Mouse (Mus musculus): ENCODE results near the gene Rassf5. TPM values are rescaled to one million over a fixed set of nuclear protein-coding genes. Genes with fewer than 3 reads are reported as not detected.
A peak's percentile ranks its signal among the peaks of the same experiment; 100 is the strongest.
"Not testable (repeated sequence)": the region's sequence is repeated elsewhere in the genome, so short reads cannot be mapped to it uniquely, and the experiment has no call there.

Gene Rassf5
- total RNA-seq, 1 experiment from 2014 or later = 79.4 TPM

DNA sequence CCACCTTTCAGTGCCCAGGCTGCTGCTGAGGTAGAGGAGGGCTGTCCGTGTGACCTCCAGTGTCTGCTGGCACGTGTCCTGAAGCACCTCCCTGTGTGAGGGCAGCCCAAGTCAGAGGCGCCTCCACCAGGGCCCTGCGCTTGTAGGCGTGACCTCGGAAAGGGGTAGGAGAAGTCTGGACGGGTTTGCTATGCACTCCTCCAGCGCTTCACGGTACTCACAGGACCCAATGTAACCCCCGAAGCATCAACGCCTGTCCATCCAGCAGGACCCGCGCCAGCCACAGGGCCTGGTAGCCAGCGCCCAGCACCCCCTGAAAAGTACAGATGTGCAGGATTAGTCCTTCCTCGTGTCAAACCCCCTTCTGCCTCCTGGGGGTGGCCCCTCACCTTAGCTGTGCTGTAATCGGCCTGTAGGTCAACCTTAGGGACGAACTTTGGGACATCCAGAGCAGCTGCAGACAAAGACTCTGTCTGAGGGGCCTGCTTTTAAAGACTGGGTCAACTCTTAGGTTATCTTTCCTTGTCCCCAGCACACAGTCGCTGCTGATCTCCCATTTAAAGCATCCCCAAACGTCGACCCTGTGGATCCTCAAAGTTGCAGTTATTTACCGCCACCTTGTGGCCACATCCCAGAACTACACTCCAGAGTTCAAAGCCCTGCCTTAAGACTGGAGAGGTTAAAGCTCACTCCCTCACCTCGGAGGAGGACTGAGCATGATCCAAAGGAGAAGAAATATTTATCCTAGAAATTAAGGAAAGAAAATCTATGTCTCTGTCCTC lies 24.9 kb upstream of the Rassf5 start:
- ATAC-seq (replicated peaks in 1 of 2; ENCODE audit: insufficient read depth in 1 of 2, low FRiP score in 2 of 2, low TSS enrichment in 1 of 2, low read depth in 1 of 2, poor library complexity in 2 of 2, severe bottlenecking in 2 of 2) = peak in 1 of 2 experiments; percentile 75; a peak in 1 of 4 replicates

DNA sequence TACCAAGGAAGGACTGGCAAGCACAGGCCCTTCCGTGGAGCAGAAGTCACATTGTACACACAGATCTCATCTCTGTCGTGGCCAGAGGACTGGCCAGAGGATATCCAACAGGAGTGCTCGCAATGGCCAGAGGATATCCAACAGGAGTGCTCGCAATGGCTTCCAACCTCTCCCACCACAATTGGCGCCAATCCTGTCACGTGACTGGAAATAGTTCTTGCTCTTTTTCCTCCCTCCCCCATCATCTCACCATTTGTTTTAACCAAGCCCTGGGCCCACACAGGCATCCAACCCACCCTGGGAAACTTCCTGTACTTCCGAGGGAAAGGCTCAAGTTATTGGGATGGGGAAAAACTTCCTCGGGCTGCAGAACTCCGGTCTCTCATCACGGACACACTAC lies 23.7 kb upstream of the Rassf5 start:
- no peak for ATAC-seq (replicated peaks in 1 of 2; ENCODE audit: insufficient read depth in 1 of 2, low FRiP score in 2 of 2, low TSS enrichment in 1 of 2, low read depth in 1 of 2, poor library complexity in 2 of 2, severe bottlenecking in 2 of 2)

DNA sequence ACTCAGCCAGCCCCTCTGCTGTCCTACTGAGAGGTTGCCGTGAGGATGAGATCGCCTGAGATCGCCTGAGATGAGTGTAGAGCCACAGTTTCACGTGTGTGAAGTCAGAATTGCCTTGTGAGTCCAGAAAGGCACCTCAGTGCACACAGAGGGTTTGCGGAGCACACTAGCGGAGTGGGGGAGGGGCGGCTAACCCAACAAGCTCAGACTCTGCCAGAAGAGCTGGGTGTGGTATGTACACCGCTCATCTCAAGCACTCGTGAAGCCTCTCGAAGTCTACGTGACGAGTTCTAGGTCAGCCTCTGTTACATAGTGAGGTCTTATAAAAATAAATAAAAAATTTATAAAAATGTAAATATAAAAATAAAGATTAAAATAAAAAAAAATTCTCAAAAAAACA lies 18.8 kb upstream of the Rassf5 start:
- no peak for ATAC-seq (replicated peaks in 1 of 2; ENCODE audit: insufficient read depth in 1 of 2, low FRiP score in 2 of 2, low TSS enrichment in 1 of 2, low read depth in 1 of 2, poor library complexity in 2 of 2, severe bottlenecking in 2 of 2)

DNA sequence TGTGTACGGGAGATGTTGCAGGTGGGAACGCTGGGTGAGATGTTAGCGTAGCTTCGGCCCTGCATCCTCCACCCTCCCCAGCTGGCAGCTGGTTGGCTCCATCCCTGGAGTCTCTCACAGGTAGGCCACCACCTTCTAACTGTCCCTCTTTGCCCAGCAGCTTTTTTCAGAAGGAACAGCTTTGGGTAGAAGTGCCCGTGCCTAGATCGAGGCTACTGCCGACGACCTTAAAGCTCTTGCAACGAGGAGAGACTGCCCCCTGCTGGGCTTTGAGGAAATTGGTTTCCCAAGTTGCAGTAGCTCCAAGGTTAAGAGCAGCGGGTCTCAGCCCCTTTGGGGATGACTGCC lies 15.2 kb upstream of the Rassf5 start:
- peak; percentile 51 to 73; a peak in 2 of 4 replicates for ATAC-seq (replicated peaks in 1 of 2; ENCODE audit: insufficient read depth in 1 of 2, low FRiP score in 2 of 2, low TSS enrichment in 1 of 2, low read depth in 1 of 2, poor library complexity in 2 of 2, severe bottlenecking in 2 of 2)

DNA sequence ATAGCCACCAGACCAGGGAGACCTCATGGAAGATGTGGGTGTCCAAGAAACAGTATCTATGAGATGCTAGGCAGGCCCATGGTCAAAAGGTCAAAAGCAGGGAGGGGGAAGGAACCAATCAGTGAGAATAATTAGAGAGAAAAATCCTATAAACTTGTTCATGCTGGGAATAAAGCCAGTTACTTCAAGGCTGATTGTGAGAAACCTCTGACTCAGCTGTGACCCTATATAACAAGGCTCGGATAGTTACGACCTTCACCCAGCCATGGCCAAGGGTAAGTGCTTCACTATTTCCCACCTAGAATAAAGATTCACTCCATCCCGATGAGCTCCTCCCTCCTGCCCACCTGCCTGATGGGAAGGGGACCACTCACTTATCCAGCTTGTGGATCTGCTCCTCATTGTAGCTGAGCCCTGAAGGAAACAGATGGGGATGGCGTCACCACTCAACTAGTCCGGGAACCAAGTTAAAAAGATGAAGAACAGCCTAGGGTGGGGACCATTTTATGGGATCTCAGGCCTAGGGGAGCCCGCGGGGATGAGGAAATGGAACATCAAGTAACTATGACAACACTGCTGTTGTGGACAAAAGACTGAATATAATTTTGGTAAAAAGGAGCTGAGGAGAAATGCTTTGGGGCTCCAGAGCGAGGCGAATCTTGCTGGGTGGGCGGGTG lies 14.7 kb upstream of the Rassf5 start:
- ATAC-seq (replicated peaks in 1 of 2; ENCODE audit: insufficient read depth in 1 of 2, low FRiP score in 2 of 2, low TSS enrichment in 1 of 2, low read depth in 1 of 2, poor library complexity in 2 of 2, severe bottlenecking in 2 of 2) = no peak

DNA sequence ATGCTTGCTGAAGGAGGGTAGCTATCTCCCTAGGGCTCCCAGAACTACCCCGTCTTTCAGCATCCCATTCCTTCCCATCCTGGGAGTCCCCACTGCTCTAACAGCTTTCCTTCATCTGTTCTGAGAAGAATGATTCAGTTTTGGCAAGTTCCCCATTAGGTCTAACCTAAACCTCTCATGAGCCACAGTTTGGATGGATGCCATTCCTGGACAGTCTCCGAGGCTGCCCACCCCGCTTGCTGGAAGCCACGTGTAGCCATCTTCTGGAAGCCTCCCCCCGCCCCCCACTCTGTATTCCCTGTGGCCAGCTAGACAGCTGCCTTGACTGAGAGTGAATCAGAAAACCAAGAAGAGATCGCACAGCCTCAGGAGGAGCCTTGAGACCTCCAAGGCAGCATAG lies 12.2 kb upstream of the Rassf5 start:
- ATAC-seq (replicated peaks in 1 of 2; ENCODE audit: insufficient read depth in 1 of 2, low FRiP score in 2 of 2, low TSS enrichment in 1 of 2, low read depth in 1 of 2, poor library complexity in 2 of 2, severe bottlenecking in 2 of 2) = no peak

DNA sequence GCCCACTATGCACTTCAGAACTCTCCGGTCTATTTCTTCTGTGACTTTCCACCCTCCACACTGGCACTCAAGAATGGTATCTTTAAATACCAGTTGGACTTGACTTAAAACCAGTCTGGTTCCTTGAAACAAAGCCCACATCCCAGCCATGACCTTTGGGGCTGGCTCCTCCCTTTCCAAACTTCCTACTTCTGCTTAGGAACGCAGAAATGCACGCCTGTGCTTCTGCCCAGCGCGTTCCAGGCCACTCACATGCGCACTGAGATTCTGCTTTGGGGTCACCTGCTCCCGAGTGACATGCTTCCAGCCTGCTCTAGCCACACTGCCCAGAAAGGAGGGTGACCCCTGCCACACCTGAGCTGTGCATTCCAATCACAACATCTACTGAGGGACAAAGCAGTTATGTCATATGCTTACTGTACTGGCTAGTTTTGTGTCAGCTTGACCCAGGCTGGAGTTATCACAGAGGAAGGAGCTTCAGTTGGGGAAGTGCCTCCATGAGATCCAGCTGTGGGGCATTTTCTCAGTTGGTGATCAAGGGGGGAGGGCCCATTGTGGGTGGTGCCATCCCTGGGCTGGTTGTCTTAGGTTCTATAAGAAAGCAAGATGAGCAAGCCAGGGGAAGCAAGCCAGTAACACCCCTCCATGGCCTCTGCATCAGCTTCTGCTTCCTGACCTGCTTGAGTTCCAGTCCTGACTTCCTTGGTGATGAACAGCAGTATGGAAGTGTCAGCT lies 7.6 kb upstream of the Rassf5 start:
- not testable (repeated sequence) for ATAC-seq (replicated peaks in 1 of 2; ENCODE audit: insufficient read depth in 1 of 2, low FRiP score in 2 of 2, low TSS enrichment in 1 of 2, low read depth in 1 of 2, poor library complexity in 2 of 2, severe bottlenecking in 2 of 2)

DNA sequence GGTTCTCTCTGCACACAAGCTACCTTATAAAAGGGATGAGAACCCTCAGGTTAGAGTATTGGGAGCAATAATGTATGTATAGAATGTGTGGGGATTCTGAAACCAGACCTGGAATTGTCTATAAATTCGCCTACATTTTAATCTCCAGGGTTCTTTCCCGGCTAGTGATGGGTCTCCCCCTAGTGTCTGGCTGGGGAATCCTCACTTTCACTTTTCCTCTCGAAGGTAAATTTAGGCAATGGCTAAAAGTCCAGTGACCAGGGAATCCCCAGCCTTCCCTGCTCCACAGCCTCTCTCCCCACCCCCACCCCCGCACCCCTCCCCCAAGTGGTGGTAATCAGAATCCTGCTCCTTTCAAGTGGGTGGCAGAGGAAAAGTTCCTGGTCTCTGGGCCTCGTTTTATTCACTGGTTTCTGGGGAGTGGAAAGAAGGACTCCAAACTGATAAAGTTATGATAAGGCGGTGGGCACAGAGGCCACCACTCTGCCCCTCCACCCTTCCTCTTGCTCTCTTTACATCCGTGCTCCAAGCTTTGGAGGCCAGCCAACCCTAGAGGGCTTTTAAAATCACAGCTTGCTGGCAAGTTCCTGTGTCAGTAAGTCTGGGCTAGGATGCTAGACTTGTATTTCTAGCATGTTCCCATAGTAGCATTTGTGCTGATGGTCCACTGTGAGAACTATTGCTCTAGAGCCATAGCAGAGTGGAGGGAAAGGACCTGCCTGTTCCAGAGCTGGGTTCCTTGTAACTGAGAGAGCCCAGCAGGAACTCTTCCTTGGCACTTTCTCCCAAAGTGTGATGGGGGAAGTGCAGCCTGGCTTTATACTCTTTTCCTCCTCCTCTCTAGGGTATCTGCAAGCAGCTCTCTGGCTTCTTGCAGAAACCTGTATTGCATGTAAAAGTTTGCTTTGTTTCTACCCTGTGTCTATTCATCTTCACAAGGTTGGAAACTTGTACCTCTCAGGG lies 1.7 kb upstream of the Rassf5 start:
- peak in 1 of 2 experiments; percentile 50; a peak in 2 of 4 replicates for ATAC-seq (replicated peaks in 1 of 2; ENCODE audit: insufficient read depth in 1 of 2, low FRiP score in 2 of 2, low TSS enrichment in 1 of 2, low read depth in 1 of 2, poor library complexity in 2 of 2, severe bottlenecking in 2 of 2)

DNA sequence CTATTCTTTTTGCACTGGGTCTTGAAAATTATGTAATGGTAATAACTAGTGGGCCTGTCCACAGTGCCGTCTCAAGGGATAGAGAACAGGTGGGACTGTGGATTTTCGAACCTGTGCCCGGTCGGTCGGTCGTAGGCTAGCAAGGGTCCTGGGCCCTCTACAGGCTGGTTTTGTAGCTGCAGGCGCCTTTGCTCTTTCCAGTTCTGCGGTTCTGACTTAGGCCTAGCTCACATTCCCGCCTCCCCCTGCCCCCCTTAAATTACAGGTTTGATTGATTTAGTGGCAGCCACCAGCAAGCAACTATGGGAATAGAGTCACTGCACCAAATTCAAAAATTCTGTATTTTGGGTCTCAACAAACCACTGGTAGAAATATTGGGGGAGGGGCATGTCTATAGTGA lies 868 bp upstream of the Rassf5 start:
- peak; percentile 51 to 57; a peak in 3 of 4 replicates for ATAC-seq (replicated peaks in 1 of 2; ENCODE audit: insufficient read depth in 1 of 2, low FRiP score in 2 of 2, low TSS enrichment in 1 of 2, low read depth in 1 of 2, poor library complexity in 2 of 2, severe bottlenecking in 2 of 2)

DNA sequence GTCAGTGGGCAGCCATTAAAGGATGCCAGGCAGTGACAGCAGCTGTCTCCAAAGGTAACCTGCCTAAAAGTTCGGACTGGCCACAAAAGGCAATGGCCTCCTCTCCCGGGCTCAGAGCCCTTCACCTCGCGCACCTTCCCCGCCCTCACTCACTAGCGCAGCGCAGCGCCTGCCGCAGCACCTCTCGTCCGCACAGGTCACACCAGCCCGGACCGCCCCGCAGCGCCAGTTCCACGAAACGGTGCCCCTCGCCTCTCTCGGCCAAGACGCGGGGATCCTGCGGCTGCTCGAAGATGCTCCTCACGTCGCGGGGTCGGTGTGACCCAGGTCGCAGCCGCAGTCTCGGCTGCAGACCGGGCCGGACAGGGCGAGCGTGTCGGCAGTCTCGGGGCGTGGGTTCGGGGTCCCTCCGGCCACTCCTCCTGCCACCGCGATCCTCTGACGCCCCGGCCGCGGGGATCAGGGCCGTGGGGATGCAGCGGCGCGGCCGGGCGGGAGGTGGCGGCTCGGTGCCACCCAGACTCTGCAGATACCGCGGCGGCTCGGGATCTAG lies 446 bp downstream of the Rassf5 start:
- 0 out of 4 replicates have a peak, but pooled peaks of 1 of the 2 experiments have one; percentile 9 for ATAC-seq (replicated peaks in 1 of 2; ENCODE audit: insufficient read depth in 1 of 2, low FRiP score in 2 of 2, low TSS enrichment in 1 of 2, low read depth in 1 of 2, poor library complexity in 2 of 2, severe bottlenecking in 2 of 2)

DNA sequence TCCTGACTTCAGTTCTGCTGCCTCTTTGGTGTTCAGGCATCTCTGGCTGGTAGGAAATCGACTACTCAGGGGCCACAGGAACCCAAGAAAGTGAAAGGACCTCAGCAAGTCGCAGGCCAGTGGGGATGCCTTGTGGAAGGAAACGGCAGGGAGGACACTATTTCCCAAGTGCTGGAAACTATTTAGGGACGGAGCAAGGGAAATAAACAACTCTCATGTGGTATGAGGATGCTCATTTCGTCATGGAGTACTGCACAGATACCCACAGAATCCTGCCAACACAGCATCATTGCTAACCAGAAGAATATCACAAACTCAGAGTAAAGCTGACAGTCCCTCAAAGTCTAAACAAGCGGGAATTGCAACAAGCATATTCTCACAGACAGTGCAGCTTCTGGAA lies 2.1 kb downstream of the Rassf5 start:
- ATAC-seq (replicated peaks in 1 of 2; ENCODE audit: insufficient read depth in 1 of 2, low FRiP score in 2 of 2, low TSS enrichment in 1 of 2, low read depth in 1 of 2, poor library complexity in 2 of 2, severe bottlenecking in 2 of 2) = no peak

DNA sequence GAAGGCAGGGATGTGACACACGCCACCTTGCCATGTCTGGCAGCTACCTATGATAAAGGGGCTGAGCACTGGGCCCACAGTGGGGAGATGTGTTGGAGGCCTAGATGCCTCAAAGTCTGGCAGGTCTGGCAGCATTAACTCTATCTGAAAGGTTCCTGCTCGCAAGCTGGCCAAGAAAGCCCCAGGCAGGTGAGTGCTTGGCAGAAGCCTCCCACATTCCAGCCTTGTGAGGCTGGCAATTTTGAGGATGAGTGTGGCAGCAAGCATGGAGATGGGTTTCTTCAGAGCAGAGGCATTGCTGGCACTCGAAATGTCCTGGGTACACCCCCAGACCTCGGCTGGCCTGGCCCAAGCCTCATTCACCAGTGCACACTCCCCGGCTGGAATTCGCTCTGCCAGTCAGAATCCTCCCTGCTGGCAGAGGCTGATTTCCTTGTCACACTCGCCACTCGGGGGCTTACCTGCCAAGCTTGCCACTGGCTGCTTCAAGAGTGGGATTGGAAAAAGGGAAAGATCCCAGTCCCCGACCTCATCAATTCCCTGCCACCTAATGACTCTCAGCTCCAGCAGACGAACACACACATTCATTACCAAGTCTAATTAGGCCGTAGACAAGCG lies 5.4 kb downstream of the Rassf5 start:
- ATAC-seq (replicated peaks in 1 of 2; ENCODE audit: insufficient read depth in 1 of 2, low FRiP score in 2 of 2, low TSS enrichment in 1 of 2, low read depth in 1 of 2, poor library complexity in 2 of 2, severe bottlenecking in 2 of 2) = no peak

DNA sequence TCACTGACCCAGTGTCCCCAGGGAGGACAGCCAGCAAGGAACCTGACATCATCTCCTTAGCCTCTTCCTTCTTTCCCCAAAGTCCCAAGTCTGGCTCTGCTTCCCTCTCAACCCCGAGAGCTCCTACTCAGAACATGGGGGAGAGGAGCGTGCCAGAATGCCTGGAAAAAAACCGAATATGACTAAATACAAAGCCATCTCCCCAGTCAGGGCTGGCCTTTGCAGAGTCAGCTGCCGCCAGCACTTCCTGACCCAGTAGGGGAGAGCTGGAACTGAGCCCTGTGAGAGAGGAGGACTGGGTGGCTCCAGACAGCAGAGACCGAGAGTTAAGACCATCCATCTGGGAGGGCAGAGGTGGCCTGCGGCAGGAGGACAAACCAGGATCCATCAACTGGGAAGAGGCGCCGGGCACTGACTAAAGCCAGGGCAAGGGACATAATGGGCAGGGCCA lies 6.1 kb downstream of the Rassf5 start:
- no peak for ATAC-seq (replicated peaks in 1 of 2; ENCODE audit: insufficient read depth in 1 of 2, low FRiP score in 2 of 2, low TSS enrichment in 1 of 2, low read depth in 1 of 2, poor library complexity in 2 of 2, severe bottlenecking in 2 of 2)

DNA sequence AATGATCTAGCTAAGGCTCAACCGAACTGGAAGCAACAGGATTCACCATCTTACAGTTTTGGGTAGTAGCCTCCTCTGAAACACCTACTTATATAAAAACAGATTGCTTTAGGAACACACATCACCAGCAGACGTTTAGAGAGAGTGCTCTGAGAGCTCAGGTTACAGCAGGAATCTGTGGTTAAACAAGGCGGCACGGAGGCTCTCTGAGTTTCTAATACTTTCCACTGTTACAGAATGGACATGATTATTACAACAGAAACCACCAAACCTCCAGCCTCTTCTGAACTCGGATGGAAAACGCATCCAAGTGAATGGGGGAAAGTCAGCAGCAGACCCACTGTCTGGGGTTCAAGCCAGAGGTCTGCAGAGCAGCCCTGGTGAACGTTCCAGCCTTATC lies 9.0 kb downstream of the Rassf5 start:
- no peak for ATAC-seq (replicated peaks in 1 of 2; ENCODE audit: insufficient read depth in 1 of 2, low FRiP score in 2 of 2, low TSS enrichment in 1 of 2, low read depth in 1 of 2, poor library complexity in 2 of 2, severe bottlenecking in 2 of 2)

DNA sequence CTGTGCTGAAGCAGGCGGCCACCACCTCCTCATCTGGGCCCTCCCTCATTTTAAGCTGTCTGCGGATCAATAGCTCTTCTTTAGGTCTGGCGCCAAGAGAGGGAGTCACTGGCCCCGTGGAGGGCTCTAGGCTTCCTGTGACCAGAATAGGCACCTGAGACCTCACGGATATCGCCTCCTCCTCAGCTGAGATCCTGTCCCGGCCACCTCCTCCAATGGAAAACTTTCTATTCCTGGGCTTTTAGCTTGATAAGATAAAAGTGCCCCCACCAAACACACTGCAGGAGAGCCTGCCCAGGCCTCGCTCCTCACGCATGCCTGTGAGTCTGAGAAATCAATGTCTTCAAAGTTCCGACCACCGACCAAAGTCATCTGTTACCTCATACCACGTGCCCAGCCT lies 11.5 kb downstream of the Rassf5 start:
- ATAC-seq (replicated peaks in 1 of 2; ENCODE audit: insufficient read depth in 1 of 2, low FRiP score in 2 of 2, low TSS enrichment in 1 of 2, low read depth in 1 of 2, poor library complexity in 2 of 2, severe bottlenecking in 2 of 2) = no peak

DNA sequence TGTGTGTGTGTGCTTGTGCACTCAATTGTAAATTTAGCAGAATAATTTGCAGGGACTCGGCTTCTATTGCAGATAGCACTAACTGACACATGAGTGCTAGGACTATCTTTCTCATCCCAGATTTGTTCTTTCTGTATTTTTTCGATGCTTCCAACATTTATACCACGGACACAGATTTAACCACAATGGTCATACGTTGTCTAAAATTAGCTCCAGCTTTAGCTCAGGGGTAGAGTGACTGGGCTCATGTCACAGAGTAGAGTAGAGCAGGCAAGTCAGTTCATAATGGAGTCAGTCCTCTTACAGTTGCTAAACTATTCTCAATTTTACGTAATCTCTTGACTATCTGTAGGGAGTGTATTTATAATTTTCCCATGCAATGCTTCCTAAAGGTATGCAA lies 16.4 kb downstream of the Rassf5 start:
- ATAC-seq (replicated peaks in 1 of 2; ENCODE audit: insufficient read depth in 1 of 2, low FRiP score in 2 of 2, low TSS enrichment in 1 of 2, low read depth in 1 of 2, poor library complexity in 2 of 2, severe bottlenecking in 2 of 2) = no peak
